Mouse (Mus musculus) bone marrow macrophage, adult 2 months (primary cell): Measurements from ENCODE around the gene Scamp4. TPM values are rescaled to one million over a fixed set of nuclear protein-coding genes. Genes with fewer than 3 reads are reported as not detected.

Source experiments
- H3K27ac ChIP-seq: 2 replicates; pipeline ENCODE4 v1.5.1; 2012; ENCODE audit warnings: low read depth, low read length; ENCODE audit not compliant: insufficient read depth
- H3K4me1 ChIP-seq: 2 replicates; pipeline ENCODE4 v1.6.1; 2012; ENCODE audit warnings: low read length; ENCODE audit not compliant: control insufficient read depth, insufficient read depth
- H3K4me3 ChIP-seq: 2 replicates; pipeline ENCODE4 v1.5.1; 2012; ENCODE audit warnings: mild to moderate bottlenecking, low read length, moderate library complexity; ENCODE audit not compliant: insufficient read depth
- CTCF ChIP-seq: IDR thresholded peaks from 2 replicates; pipeline ENCODE4 v1.5.1; 2012; ENCODE audit warnings: low read depth, mild to moderate bottlenecking, low read length, moderate library complexity
- POLR2A ChIP-seq: IDR thresholded peaks from 2 replicates; pipeline ENCODE4 v1.6.1; 2012; ENCODE audit warnings: mild to moderate bottlenecking, low read depth, low read length, borderline replicate concordance
- polyA plus RNA-seq: library from polyadenylated mRNA; stranded (reverse); fragments of >200 nt; gene quantifications from 2 replicates; pipeline ENCODE4 v1.2.4, GENCODE M21; 2012; ENCODE audit not compliant: missing spikeins, insufficient read depth, insufficient read length

The Scamp4 gene
- polyA plus RNA-seq, 1 experiment = 35.4 TPM

- H3K27ac ChIP-seq = peak overlapping the region; percentile 4
- H3K4me3 ChIP-seq = peak overlapping the region; percentile 61
- H3K4me1 ChIP-seq = peaks cover 23% of the 10 kb centered on the region
- TF ChIP-seq POLR2A (no peak), CTCF (no peak)
These were observed 33.0 kb upstream of the Scamp4 start for GRCm38 (mm10) chr10:80569664-80570066.

- H3K4me3 ChIP-seq = peak overlapping the region; percentile 61
- H3K4me1 ChIP-seq = peaks cover 27% of the 10 kb centered on the region
- TF ChIP-seq POLR2A (no peak), CTCF (no peak)
- H3K27ac ChIP-seq = peak overlapping the region; percentile 4; the same call in 1 of the 2 replicates
These were observed 32.3 kb upstream of the Scamp4 start for GRCm38 (mm10) chr10:80570419-80570818.

- Histone ChIP-seq H3K4me1 (peaks cover 32% of the 10 kb centered on the region), H3K4me3 (peak overlapping the region; percentile 39)
- TF ChIP-seq POLR2A = no peak
- no peak for TF ChIP-seq CTCF
These were observed 31.5 kb upstream of the Scamp4 start for GRCm38 (mm10) chr10:80570871-80571836.

GRCm38 (mm10) chr10:80572477-80572876, 30.2 kb upstream of the Scamp4 start:
- H3K4me1 ChIP-seq = peaks cover 32% of the 10 kb centered on the region
- H3K27ac ChIP-seq = no peak overlapping the region
- no peak overlapping the region for H3K4me3 ChIP-seq
- TF ChIP-seq POLR2A = no peak
- TF ChIP-seq CTCF = no peak

More at GRCm38 (mm10) chr10:80570871-80571836, 31.5 kb upstream of the Scamp4 start:
- peak overlapping the region; percentile 20; the same call in 1 of the 2 replicates for H3K27ac ChIP-seq

- Histone ChIP-seq H3K4me1 (peaks cover 36% of the 10 kb centered on the region), H3K4me3 (no peak overlapping the region), H3K27ac (no peak overlapping the region)
- TF ChIP-seq CTCF (no peak), POLR2A (no peak)
These were observed 28.7 kb upstream of the Scamp4 start for GRCm38 (mm10) chr10:80573944-80574343.

GRCm38 (mm10) chr10:80574896-80575295, 27.8 kb upstream of the Scamp4 start:
- TF ChIP-seq POLR2A (no peak), CTCF (no peak)
- H3K4me1 ChIP-seq = peaks cover 35% of the 10 kb centered on the region
- peak overlapping the region; percentile 92; the same call in 1 of the 2 replicates for H3K4me3 ChIP-seq
- no peak overlapping the region for H3K27ac ChIP-seq

GRCm38 (mm10) chr10:80575925-80576324, 26.7 kb upstream of the Scamp4 start:
- peak overlapping the region; percentile 92 for H3K4me3 ChIP-seq
- TF ChIP-seq CTCF (no peak), POLR2A (no peak)
- H3K27ac ChIP-seq = no peak overlapping the region
- peaks cover 25% of the 10 kb centered on the region for H3K4me1 ChIP-seq

- H3K4me1 ChIP-seq = peaks cover 19% of the 10 kb centered on the region
- peak overlapping the region; percentile 54 for H3K27ac ChIP-seq
- H3K4me3 ChIP-seq = peak overlapping the region; percentile 92
- TF ChIP-seq POLR2A = no peak
These were observed 26.1 kb upstream of the Scamp4 start for GRCm38 (mm10) chr10:80576351-80577194.

- Histone ChIP-seq H3K27ac (peak within 1 kb of the TSS; percentile 84), H3K4me1 (peaks cover 17% of the 10 kb centered on the region), H3K4me3 (peak within 1 kb of the TSS; percentile 92)
- TF ChIP-seq CTCF = no peak
- TF ChIP-seq POLR2A = no peak
These were observed 25.2 kb upstream of the Scamp4 start, which contains the start of gene Klf16 for GRCm38 (mm10) chr10:80577195-80578130. Gene Klf16 (minus strand): TSS chr10:80577321.
